Mouse (Mus musculus) megakaryocyte, embryonic 14.5 days (primary cell): ENCODE results near the gene Spopl.

ENCODE experiments used
- FLI1 ChIP-seq: IDR thresholded peaks from 2 replicates; pipeline ENCODE4 v1.6.1; 2012; ENCODE audit warnings: low read length, inconsistent platforms, mixed read lengths
- GATA1 ChIP-seq: IDR thresholded peaks from 3 replicates; pipeline ENCODE4 v1.6.1; 2012; ENCODE audit warnings: mixed read lengths, low read length, inconsistent platforms, borderline replicate concordance

DNA sequence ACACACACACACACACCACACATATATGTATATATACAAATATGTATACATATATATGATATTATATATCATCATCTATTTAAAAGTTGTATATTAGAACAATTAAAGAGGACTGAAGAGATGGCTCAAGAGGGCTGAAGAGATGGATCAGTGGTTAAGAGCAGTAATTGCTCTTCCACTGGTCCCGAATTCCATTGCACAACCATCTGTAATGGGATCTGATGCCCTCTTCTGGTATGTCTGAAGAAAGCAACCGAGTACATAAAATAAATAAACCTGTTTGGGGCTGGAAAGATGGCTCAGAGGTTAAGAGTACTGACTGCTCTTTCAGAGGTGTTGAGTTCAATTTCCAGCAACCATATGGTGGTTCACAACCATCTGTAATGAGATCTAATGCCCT, 16.9 kb upstream of the Spopl start:
- TF ChIP-seq GATA1, result no peak
- no peak for TF ChIP-seq FLI1
